11 mouse cellular contexts compared by ENCODE assay signal in genomic region chr5:23862291-23862690, GRCm38 (mm10). TPM values are rescaled to one million over a fixed set of nuclear protein-coding genes. Genes with fewer than 3 reads are reported as not detected.
DNase-seq lines count a peak whose midpoint lies in the region; ATAC-seq and TF ChIP-seq lines count a peak whose summit lies in the region.
"Had no signal": no experiment of that assay in that cellular context is flagged by ENCODE, and none has a peak within 500 bp of the region (broad histone marks: within the 10 kb centered on the region; RNA-seq: fewer than 3 reads in every experiment).

No protein-coding gene starts in this region.

- intact Hi-C loops in heart, postnatal 10 days (cut with DNase I): no loop called here

- ATAC-seq in liver, embryonic 11.5 days (replicated peaks; ENCODE audit: low FRiP score): no peak
- no peak for ATAC-seq in erythroid progenitor cell, adult 5-6 weeks (replicated peaks; ENCODE audit: low FRiP score, poor library complexity, severe bottlenecking)
- ATAC-seq: forebrain, embryonic 13.5 days had no signal

- H3K27ac ChIP-seq in liver, embryonic 11.5 days (ENCODE audit: low read depth, low read length): no peak overlapping the region
- no peak overlapping the region for H3K27ac ChIP-seq in cerebellum, adult 2 months (ENCODE audit: insufficient read depth, low read length)
- H3K27ac ChIP-seq: forebrain, embryonic 13.5 days; liver, embryonic 15.5 days; neural tube, embryonic 13.5 days had no signal

- TF ChIP-seq CTCF in cerebellum, adult 2 months (IDR thresholded peaks at IDR 0.05; ENCODE audit: borderline replicate concordance, insufficient read depth, low read depth, low read length): no peak

- H3K36me3 ChIP-seq in liver, embryonic 11.5 days (ENCODE audit: control insufficient read depth, insufficient read depth, low read length): peaks cover 11% of the 10 kb centered on the region; the same call in 1 of the 2 replicates

- no peaks in the 10 kb centered on the region for H3K9me3 ChIP-seq in liver, embryonic 11.5 days (ENCODE audit: control insufficient read depth, low read length)
- H3K9me3 ChIP-seq: forebrain, embryonic 13.5 days; liver, embryonic 15.5 days; neural tube, embryonic 13.5 days had no signal

- no peaks in the 10 kb centered on the region for H3K4me1 ChIP-seq in liver, embryonic 11.5 days (replicated peaks; ENCODE audit: control insufficient read depth, insufficient read depth, low read length)
- H3K4me1 ChIP-seq in cerebellum, adult 2 months (ENCODE audit: control insufficient read depth, insufficient read depth, low read length): no peaks in the 10 kb centered on the region
- H3K4me1 ChIP-seq: forebrain, embryonic 13.5 days; liver, embryonic 15.5 days; neural tube, embryonic 13.5 days had no signal

- WGBS in liver, embryonic 11.5 days: 76% methylated on average over 5 of the region's 5 CpGs
- 25% methylated on average over 5 of the region's 5 CpGs for WGBS in cerebellum, adult 2 months

- H3K27me3 ChIP-seq in liver, embryonic 11.5 days (replicated peaks; ENCODE audit: control insufficient read depth, insufficient read depth, low read length): no peaks in the 10 kb centered on the region
- H3K27me3 ChIP-seq in cerebellum, adult 2 months (ENCODE audit: control insufficient read depth, insufficient read depth, low read length): no peaks in the 10 kb centered on the region
- H3K27me3 ChIP-seq: forebrain, embryonic 13.5 days; liver, embryonic 15.5 days; neural tube, embryonic 13.5 days had no signal

- no peak overlapping the region for H3K9ac ChIP-seq in liver, embryonic 11.5 days (ENCODE audit: low read depth, low read length)
- H3K9ac ChIP-seq: forebrain, embryonic 13.5 days; liver, embryonic 15.5 days; neural tube, embryonic 13.5 days had no signal

- H3K4me2 ChIP-seq in liver, embryonic 11.5 days: no peak overlapping the region
- H3K4me2 ChIP-seq: forebrain, embryonic 13.5 days; liver, embryonic 15.5 days; neural tube, embryonic 13.5 days had no signal

- no peak for TF ChIP-seq POLR2A in cerebellum, adult 2 months (IDR thresholded peaks at IDR 0.05; ENCODE audit: borderline replicate concordance, insufficient read depth, low read length)

- DNase-seq in liver: peak; percentile 29
- no peak for DNase-seq in liver, embryonic 11.5 days (ENCODE audit: low spot score)
- DNase-seq in adrenal gland, postnatal 36 days: peak; percentile 62 to 69
- DNase-seq in heart, postnatal 10 days: peak; percentile 87 to 88
- peak; percentile 85 for DNase-seq in lung, postnatal 10 days
- DNase-seq in cerebellum, adult 2 months: no peak
- no peak for DNase-seq in left cerebral cortex, adult 9 months (ENCODE audit: low spot score in 2 of 2)

- no peak overlapping the region for H3K4me3 ChIP-seq in liver, embryonic 11.5 days (ENCODE audit: low read depth, low read length)
- H3K4me3 ChIP-seq in cerebellum, adult 2 months (replicated peaks; ENCODE audit: insufficient read depth, low read depth, low read length): no peak overlapping the region
- H3K4me3 ChIP-seq: forebrain, embryonic 13.5 days; liver, embryonic 15.5 days; neural tube, embryonic 13.5 days had no signal

RNA-seq across cellular contexts. Expression of gene Tomm7, which starts 18.3 kb away (rescaled TPM):
- polyA plus RNA-seq in liver, embryonic 11.5 days (2014; fragmentation: Nextera tagmentation; extraction: Ambion mirVana): 137 and 149 TPM in 2 replicates
- total RNA-seq in adrenal gland, postnatal 36 days (2021): 100 to 1,000 TPM; 118 to 121 TPM
- 100 to 1,000 TPM; 108 to 109 TPM for total RNA-seq in heart, postnatal 10 days (2021)
- 90.0 and 90.4 TPM in 2 replicates for polyA plus RNA-seq in cerebellum, adult 2 months (2012; rRNA removed)
- total RNA-seq in erythroid progenitor cell, adult 5-6 weeks (2015; ENCODE audit: low replicate concordance): 18.4 and 40.7 TPM in 2 replicates
- 34.3 and 54.9 TPM in 2 replicates for total RNA-seq in erythroid progenitor cell, adult 5-6 weeks (2017; ENCODE audit: low replicate concordance)

Comparison
In these comparisons a context has a peak if more than half of its experiments do, and no peak if none do; other contexts are left out.
1. DNase-seq: peak in liver (single experiment), adrenal gland, postnatal 36 days (2 of 2), heart, postnatal 10 days (2 of 2) and lung, postnatal 10 days (single experiment); none in liver, embryonic 11.5 days (single experiment), cerebellum, adult 2 months (0 of 2) and left cerebral cortex, adult 9 months (0 of 2).